Mouse (Mus musculus): ENCODE measurements around the gene Jmjd1c.

Jmjd1c gene

DNA sequence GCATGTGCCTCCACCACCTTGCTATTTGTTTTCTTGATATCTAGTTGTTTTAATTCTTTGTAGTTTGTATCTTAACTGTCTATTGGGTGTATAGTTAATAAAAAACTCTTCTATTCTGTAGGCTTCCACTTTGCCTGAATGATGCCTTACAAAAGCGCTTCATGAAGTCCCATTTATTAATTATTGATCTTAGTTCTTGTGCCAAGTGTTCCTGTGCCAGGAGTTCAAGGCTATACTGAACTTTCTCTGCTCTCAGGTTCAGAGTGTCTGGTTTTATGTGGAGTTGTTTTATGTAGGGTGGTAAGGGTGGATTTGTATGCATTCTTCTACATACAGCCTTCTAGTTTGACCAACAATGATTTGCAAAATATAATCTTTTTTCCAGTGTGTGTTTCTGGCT is 99.7 kb downstream of the Jmjd1c start:
- no peak for DNase-seq

DNA sequence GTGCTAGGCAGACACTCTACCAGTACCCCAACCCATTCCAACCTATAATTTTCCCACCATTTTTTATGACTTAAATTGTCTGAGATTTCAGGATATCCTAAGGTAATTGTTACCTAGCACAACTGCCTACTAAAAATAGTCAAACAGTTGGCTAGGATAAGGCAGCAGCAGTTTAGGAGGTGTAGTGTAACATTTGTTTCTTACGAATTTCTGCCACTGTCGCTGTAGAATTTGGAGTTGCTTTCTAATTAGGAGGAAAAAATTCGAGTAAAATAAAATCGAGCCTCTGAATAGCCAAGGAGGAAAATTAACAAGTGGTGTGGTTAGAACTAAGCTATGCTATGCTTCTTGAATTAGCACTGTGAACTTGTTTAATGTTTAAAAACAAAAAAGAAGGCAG is 101.3 kb downstream of the Jmjd1c start:
- DNase-seq: no peak

DNA sequence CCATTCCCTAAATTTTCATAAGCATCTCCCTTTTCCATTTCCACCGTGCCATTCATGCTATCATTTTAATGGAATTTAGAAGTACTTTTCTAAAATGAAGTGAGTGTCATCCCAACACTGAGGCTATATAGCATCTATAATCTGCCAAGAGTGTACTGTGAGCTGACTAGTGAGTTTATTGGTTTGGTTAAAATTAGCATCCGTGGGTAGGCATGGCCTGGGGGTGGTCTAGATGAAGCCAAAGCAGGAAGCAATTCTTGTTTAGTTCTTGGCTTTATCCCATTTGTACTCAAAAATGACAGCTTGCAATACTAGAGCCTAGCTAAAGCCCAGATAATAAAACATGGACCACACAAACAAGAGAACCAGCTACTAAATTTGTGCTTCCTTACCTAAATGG is 101.9 kb downstream of the Jmjd1c start:
- no peak for DNase-seq

DNA sequence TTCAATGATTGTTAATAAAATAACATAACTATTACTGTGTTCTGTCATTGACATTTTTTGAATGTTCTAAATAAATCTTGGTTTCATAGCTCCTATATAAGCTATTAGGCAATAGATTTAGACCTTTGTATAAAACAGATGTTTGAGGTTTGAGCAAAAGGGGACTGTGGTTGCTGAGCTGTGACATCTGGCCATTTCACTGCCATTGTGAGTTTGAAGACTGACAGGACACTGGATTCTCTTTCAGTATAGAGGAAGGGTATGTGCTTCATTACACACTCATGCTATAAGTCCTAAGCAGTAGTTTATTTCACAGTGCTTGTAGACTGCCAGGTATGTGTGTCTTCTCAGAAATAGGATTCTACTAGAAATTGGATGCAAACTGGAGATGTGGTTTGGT is 105.8 kb downstream of the Jmjd1c start:
- no peak for DNase-seq

DNA sequence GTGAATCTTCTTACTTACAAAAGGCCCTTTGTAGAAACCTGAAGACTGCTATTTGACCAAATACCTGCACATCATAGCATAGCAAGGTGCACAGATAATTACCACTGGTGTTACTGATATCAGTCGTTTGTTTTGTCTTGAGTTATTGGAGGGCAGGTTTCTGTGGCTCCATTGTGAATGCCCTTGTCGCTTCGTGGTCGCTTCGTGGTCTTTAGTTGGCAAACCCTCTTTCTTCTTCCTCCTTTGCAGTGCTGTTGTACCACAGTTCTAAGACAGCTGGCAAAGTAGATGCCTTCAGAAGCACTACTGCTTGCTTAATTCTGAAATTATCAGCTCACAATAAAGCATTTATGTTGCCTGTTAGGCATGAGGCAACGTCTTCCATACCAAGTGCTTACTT is 106.5 kb downstream of the Jmjd1c start:
- no peak for DNase-seq

DNA sequence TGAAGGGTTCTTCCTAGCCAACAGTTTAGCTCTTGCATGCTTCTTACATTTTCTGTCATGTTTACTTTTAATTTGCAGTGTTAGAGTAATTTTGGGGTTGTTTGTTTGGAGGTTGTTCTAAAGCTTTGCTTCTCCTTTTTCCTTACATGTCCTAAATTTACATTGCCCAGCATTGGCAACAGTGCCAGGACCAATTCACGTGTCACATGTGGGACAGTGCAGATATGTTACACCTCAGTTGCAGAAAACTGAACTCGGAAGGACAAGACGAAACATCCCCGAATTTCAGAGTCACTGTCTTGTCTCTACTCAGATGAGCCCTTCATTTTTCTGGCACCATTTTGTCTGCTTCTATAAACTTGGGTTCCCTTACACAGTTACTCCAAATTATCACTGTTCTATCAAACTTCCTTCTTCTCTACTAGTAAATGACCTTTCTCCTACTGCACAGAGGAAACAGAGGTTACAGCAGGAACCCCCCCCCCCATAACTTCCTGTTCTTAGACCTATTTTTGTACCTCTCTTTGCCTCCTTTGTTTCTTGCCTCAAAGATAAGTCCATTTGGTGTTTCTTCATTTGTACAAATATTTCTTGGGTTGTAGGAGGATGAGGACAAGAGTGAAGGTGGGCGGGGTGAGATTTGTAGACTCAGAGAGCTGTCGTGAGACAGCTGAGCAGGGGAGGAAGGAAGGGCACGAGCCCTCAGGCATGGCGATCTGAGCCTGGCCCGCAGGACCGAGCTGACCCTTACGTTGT is 108.9 kb downstream of the Jmjd1c start:
- DNase-seq: peak; percentile 41

DNA sequence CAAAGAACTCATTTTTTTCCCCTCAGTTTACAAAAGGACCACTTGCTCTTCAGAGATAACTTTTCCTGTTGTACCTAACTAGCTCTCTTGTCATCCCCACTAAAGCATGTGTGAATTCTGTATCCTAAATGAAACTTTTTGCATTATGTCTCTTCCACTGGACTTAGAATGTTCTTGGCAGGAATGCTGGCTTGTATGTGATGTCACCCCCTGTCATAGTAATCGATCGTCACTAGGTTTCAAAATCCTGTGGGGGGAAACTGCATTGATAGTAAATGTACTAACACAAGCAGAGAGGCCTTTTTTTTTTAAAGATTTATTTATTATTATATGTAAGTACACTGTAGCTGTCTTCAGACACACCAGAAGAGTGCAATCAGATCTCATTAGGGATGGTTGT is 112.0 kb downstream of the Jmjd1c start:
- DNase-seq: no peak

DNA sequence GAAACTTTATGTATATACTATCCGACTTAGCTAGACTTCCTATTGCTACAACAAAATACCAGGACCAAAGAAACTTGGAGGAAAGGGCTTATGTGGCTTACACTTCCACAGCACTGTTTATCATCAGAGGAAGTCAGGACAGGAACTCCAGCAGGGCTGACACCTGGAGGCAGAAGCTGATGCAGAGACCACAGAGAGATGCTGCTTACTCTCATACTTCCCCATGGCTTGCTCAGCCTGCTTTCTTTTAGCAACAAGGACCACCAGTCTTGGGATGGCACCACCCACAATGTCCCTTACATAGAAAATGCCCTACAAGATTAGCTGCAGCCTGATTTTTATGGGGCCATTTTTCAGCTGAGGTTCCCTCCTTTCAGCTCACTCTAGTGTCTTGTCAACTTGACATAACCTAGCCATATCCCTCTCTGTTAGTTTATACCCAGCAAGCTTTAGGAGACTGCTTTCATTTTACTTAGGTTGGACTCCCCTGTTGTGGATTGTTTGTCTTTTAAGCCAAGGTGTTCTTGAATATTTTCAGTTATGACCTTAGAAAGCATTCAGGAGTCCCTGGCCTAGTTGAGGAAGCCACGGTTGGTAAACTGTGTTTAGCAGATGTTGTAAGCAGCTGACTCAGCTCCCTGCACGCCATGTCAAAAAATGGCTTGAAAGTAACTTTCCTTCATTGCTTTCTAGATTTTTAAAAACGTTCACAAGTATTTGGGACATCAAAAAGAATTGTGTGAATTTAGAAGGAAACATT is 114.2 kb downstream of the Jmjd1c start:
- DNase-seq: no peak

DNA sequence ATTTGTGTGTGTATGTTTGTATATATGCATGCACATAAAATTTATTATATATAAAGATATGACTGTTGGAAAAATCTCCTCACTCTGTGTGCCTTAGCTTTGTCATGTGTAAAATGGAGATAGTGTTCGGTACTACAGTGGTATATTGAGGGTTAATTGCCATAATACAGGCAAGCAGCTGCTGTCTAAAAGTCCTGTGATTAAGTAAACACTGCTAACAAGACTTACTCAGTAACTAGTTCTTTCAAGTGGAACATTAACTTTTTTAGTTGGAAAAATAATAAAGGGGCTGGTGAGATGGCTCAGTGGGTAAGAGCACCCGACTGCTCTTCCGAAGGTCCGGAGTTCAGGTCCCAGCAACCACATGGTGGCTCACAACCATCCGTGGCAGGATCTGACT is 116.1 kb downstream of the Jmjd1c start:
- no peak for DNase-seq

DNA sequence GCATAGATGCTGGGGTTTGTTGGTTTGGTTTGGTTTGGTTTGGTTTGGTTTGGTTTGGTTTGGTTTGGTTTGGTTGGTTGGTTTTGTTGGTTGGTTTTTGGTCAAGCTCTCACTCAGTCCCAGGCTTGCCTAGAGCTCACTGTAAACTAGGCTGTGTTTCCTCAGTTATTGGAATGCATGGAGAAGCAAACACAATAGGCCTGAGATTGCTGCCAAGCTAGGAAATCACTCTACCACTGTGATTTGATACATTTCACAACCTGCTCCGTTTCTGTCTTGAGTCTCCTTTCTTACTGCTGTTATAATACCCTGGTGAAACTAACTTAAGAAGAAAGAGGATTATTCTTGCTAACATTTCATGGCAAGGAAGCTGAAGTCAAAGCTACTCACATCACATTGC is 117.8 kb downstream of the Jmjd1c start:
- DNase-seq: no peak

DNA sequence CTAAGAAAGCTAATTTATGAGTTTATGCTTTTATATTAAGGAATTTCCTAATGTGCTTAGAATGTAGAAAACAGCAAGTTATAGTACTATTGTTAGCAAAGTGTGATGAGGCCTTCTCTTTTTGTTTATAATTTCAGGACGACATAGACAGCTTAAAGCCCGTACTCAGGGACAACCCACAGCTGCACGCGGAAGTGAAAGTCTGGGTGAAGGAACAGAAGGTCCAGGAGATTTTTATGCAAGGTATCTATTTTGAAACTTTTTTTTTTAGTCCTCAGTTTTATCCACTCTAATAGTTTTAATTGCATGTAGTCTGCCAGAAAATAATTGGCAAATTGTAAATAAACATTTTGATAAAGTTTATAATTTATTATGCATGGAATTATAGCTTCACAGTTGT is 119.2 kb downstream of the Jmjd1c start:
- no peak for DNase-seq

DNA sequence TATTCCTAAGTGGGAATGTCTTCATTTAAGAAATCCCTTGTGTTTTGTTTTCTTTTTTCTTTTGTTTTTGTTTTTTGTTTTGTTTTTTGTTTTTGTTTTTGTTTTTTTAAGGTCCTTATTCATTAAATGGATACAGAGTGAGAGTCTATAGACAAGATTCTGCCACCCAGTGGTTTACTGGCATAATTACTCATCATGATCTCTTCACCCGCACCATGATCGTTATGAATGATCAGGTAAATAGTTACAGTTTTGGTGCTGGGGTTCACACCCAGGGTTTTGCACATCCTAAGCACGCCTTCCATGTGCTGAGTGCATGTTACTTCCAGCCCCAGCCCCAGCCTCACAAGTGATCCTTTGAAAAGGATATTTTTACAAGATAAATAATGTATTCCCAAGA is 120.9 kb downstream of the Jmjd1c start:
- no peak for DNase-seq

DNA sequence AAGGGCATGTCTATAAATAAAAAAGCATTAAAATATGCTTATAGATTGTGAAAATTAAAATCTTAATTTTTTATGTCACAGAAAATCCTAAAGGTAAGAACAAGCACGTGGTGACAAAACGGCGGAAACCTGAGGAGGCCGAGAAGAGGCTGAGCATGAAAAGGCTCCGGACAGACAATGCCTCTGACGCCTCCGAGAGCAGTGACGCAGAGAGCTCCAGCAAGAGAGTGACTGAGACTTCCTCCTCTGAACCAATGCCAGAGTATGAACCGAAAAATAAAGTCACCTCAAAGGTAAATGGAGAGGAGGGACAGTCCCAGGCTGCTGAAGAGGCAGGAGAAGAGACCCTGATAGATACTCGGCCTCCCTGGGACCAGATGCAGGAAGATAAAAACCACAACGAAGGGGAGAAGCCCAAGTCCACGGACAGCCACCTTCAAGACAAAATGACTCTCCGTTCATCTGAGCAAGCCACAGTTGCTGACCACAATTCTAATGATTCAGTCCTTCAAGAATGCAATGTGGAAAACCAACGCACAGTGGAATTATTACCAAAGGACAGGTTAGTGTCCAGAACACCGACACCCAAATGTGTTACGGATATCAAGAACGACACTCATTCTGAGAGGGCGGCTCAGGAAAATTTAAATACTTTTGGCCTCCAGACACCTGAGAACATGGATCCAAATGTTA is 123.1 kb downstream of the Jmjd1c start:
- no peak for DNase-seq

DNA sequence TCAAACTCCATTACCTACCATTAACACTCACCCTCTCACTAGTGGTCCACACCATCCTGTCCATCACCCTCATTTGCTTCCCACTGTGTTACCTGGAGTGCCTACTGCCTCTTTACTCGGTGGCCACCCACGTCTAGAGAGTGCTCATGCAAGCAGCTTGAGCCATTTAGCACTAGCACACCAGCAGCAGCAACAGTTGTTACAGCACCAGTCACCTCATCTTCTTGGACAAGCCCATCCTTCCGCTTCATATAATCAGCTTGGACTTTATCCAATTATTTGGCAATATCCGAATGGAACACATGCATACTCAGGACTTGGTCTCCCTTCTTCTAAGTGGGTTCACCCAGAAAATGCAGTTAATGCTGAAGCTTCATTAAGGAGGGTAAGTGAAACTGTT is 124.3 kb downstream of the Jmjd1c start:
- no peak for DNase-seq

DNA sequence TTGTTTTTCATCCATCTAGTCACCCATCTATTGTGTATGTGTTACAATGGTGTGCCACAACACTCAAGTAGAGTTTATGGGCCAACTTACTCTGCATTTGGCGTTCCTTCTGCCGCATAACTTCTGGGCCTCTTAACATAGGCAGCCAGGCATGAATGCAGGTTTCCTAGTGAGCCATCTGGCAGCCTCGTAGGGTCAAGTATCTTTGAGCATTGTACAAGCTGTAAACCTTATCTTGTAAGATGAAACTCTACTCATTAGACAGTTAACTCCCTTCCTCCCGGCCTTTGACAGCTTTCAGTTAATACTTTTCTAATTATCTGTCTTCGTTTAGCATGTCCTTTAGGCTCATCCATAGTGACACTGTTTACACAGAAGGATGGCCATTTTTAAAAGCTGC is 125.4 kb downstream of the Jmjd1c start:
- no peak for DNase-seq

DNA sequence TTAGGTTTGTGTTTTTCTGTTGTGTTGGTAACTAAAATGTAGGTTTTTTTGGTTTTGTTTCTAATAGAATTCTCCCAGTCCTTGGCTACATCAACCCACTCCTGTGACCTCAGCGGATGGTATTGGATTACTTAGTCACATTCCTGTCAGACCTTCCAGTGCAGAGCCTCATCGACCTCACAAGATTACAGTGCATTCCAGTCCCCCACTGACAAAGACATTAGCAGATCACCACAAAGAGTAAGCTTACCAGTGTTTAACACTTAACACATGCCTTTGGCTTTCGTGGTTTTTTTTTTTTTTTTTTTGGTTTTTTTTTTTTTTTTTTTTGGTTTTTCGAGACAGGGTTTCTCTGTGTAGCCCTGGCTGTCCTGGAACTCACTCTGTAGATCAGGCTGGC is 128.0 kb downstream of the Jmjd1c start:
- DNase-seq: no peak

DNA sequence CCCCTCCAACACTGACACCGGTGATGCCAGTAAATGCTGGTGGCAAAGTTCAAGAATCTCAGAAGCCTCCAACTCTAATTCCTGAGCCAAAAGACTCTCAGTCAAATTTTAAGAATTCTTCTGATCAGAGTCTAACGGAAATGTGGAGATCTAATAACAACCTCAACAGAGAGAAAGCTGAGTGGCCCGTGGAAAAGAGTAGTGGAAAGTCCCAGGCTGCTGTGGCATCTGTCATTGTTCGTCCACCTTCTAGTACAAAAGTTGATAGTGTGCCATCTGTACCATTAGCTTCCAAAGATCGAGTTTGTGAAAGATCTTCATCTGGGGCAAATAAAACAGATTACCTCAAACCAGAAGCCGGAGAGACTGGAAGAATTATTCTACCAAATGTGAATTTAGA is 129.6 kb downstream of the Jmjd1c start:
- DNase-seq: no peak

DNA sequence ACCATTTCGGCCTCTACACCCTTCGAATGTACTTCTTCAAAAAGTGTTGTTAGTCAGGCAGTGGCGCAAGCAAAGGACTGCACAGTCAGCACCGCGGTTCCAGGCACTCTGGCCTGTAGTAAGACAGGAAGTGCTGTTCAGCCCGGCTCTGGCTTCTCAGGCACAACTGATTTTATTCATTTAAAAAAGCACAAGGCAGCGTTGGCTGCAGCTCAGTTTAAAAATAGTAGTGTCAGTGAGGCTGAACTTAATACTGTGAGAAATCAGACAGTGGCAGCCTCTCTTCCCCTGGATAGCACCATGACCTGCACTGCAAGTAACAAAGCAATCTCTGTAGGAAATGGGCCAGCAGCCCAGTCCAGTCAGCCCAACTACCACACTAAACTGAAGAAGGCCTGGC is 130.2 kb downstream of the Jmjd1c start:
- peak; percentile 51 for DNase-seq

DNA sequence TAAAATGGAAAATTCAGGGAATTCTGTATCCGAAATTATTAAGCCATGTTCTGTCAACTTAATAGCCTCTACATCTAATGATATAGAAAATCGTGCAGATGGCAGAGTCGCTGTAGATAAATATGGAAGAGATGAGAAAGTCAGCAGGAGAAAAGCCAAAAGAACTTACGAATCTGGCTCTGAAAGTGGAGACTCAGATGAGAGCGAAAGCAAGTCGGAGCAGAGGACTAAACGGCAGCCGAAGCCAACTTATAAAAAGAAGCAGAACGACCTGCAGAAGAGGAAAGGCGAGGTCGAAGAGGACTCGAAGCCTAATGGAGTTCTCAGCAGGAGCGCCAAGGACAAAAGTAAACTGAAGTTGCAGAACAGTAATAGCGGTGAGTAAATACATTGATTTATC is 130.6 kb downstream of the Jmjd1c start:
- no peak for DNase-seq

DNA sequence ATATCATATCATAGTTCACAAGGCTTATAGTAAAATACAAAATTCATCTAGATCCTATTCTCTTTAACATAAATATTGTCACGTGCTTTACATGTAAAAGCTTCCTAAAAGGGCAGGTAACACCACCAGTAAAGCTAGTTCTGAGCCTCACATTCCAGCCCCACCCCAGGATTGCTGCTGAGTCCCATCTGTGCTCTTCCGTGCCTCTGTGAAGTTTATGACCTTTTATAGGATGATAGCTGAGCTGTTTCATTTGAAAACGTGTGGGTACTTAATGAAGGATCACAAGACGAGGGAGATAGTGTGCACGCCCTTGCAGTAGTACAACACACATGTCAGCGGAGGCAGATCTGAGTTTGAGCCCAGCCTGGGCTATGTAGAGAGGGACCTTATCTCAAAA is 134.5 kb downstream of the Jmjd1c start:
- DNase-seq: no peak

DNA sequence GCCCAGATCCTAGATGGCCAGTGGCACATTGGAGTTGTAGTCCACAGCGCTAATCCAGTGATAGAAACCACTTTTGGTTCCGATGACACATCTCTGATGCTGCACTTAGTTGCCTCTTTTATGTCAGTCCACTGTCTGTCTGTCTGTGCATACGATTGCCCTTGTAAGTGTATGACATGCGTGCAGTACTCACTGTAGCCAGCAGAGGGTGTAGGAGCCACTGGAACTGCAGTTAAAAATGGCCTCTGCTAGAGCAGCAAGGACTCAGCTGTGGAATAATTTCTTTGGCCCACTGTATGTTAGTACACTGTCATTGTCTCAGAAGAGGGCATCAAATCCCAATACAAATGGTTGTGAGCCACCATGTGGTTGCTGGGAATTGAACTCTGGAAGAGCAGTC is 151.2 kb downstream of the Jmjd1c start:
- peak; percentile 46 for DNase-seq

DNA sequence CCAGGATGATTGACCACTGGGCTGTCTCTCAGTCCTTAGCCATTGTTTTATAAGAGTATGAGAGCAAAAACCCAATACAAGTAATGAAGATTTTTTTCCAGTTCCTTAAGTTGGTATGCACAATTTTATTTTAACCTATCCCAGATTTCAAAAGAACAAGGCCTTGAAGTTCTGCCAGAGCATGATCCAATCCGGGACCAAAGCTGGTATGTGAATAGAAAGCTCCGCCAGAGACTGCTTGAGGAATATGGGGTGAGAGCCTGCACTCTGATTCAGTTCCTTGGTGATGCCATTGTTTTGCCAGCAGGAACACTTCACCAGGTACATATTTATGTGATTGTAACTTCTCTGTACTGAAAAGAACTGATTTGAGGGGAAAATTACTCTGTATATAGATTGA is 153.6 kb downstream of the Jmjd1c start:
- peak; percentile 12 for DNase-seq

DNA sequence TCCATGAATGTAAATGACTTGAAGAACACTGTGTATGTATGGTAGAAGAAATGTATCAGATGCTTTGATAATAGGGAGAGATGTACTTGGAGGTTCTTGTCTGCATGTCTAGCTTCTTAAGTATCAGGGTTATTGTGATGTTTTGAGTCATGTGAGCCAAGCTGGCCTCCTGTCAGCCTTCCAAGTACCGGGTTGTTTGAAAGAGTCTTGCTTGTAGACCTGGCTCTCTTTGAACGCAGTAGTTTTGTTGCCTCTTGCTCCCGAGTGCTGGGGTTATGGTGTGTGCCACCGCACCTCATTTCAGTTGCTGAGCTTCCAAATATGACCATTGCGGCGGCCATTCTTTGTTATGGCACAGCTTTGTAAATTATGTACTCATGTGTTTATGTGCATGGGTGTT is 154.9 kb downstream of the Jmjd1c start:
- DNase-seq: no peak

DNA sequence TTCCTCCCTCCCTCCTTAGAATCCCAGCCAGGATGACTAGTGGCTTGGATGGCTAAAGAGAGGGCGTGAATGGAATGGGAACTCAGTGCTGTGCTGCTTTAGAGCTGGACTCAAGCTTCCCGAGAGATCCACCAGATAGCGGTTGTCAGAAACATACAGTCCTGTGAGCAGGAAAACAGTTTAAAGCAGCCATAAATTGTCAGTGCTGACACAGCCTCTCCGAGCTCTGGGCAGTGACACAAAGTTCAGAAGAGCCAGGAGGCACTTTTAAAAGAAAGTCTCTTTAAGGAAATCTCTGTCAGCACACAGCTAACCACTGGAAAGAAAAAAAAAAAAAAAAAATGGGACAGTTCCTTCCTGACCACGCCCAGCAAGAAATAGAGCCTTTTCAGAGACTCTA is 156.4 kb downstream of the Jmjd1c start:
- no peak for DNase-seq

All from lung, postnatal 14 days (tissue).